Mouse (Mus musculus) hindbrain, embryonic 10.5 days (tissue): ENCODE results near the gene Mdh1. TPM values are rescaled to one million over a fixed set of nuclear protein-coding genes. Genes with fewer than 3 reads are reported as not detected.

Experiments used
- DNase-seq: peaks from one replicate; pipeline ENCODE4 v3.0.0-alpha.2; 2017; ENCODE audit warnings: low spot score
- H3K27ac ChIP-seq: fragments of 300-500 bp; sonication (generic); 2 replicates; pipeline ENCODE4 v1.5.1; 2016; ENCODE audit warnings: mild to moderate bottlenecking, moderate library complexity
- H3K27me3 ChIP-seq: fragments of 300-500 bp; sonication (generic); 2 replicates; pipeline ENCODE4 v1.6.1; 2016; ENCODE audit warnings: mild to moderate bottlenecking; ENCODE audit not compliant: poor library complexity, insufficient read depth, severe bottlenecking
- H3K36me3 ChIP-seq: fragments of 300-500 bp; sonication (generic); 2 replicates; pipeline ENCODE4 v1.6.1; 2016; ENCODE audit warnings: mild to moderate bottlenecking, moderate library complexity
- H3K4me1 ChIP-seq: fragments of 300-500 bp; sonication (generic); replicated peaks from 2 replicates; pipeline ENCODE4 v1.6.1; 2016; ENCODE audit warnings: mild to moderate bottlenecking
- H3K4me3 ChIP-seq: fragments of 300-500 bp; sonication (generic); 2 replicates; pipeline ENCODE4 v1.5.1; 2016; ENCODE audit warnings: mild to moderate bottlenecking, moderate library complexity
- H3K9me3 ChIP-seq: fragments of 300-500 bp; sonication (generic); 2 replicates; pipeline ENCODE4 v1.6.1; 2016; ENCODE audit warnings: mild to moderate bottlenecking, moderate library complexity
- WGBS: fragments of 180-500 bp; shearing (Covaris S2); methylation state at CpG from one replicate; pipeline ENCODE4 v1.1.7; 2016; 5-methylcytosine and 5-hydroxymethylcytosine counted together
- polyA plus RNA-seq: library from polyadenylated mRNA; unstranded; fragments of >200 nt; fragmentation: Nextera tagmentation; extraction: Ambion mirVana; gene quantifications from 2 replicates; pipeline ENCODE4 v1.2.1, GENCODE M21; 2016

Mdh1 gene
- 411 and 415 TPM in 2 replicates for polyA plus RNA-seq

GRCm38 (mm10) chr11:21571700-21572381 is at the start of gene Mdh1, which contains the start of gene Wdpcp:
Gene Mdh1, minus strand, starts transcription at chr11:21572367.
Gene Wdpcp, plus strand, starts transcription at chr11:21572235.
- H3K36me3 ChIP-seq: peaks cover 5% of the 10 kb centered on the region
- H3K27ac ChIP-seq: peak within 1 kb of the TSS; percentile 90
- H3K9me3 ChIP-seq: no peaks in the 10 kb centered on the region
- under 1% methylated on average over 42 of the region's 42 CpGs for WGBS
- peak; percentile 95 for DNase-seq
- H3K27me3 ChIP-seq: no peaks in the 10 kb centered on the region
- peak within 1 kb of the TSS; percentile 85 for H3K4me3 ChIP-seq
- peaks cover 27% of the 10 kb centered on the region for H3K4me1 ChIP-seq

DNA sequence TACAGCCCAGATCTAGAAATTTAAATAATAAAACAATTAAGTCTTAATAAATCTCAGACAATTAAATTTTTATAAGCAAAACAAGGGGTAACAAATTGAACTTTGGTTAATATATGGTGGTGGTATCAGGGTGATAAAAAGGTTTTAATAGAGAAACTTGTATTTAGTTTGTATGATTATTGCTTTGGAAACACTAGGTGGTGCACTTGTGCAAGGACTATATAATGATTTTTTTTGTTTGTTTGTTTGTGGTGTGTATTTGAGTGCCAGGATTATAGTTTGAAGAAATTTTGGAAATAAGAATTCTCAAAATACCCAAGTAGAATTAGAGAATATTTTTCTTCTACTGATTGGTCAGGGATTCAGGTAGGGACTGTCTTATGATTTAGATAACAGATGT is 43.7 kb upstream of the Mdh1 start:
- Histone ChIP-seq H3K9me3 (no peaks in the 10 kb centered on the region), H3K27me3 (no peaks in the 10 kb centered on the region), H3K4me1 (no peaks in the 10 kb centered on the region), H3K36me3 (no peaks in the 10 kb centered on the region), H3K4me3 (no peak overlapping the region), H3K27ac (no peak overlapping the region)
- DNase-seq: no peak

DNA sequence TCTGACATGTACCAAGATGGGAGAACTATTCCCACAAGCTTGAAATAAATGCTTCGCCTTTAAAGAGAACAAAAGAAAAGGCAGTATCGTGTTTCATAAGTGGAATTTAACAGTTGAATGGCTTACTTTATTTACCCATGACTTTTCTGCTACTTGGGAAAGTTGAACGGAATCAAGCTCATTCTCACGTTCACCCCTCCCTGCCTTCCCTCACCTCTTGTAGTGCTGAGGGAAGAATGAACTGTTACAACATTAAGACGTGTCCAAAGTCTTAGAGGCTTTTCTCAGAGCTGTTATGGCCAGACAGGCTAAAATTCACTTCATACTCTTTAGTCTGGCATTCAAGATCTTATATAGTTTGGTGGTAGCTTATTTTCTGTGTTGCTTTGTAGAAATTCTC is 30.3 kb upstream of the Mdh1 start:
- no peak for DNase-seq
- no peaks in the 10 kb centered on the region for H3K36me3 ChIP-seq
- no peaks in the 10 kb centered on the region for H3K4me1 ChIP-seq
- H3K9me3 ChIP-seq: no peaks in the 10 kb centered on the region
- no peaks in the 10 kb centered on the region for H3K27me3 ChIP-seq
- 70% methylated on average over 5 of the region's 5 CpGs for WGBS
- no peak overlapping the region for H3K4me3 ChIP-seq
- H3K27ac ChIP-seq: no peak overlapping the region

GRCm38 (mm10) chr11:21583286-21583685 is 11.1 kb upstream of the Mdh1 start:
- H3K9me3 ChIP-seq: no peaks in the 10 kb centered on the region
- no peaks in the 10 kb centered on the region for H3K27me3 ChIP-seq
- no peak overlapping the region for H3K4me3 ChIP-seq
- no peak for DNase-seq
- 50% methylated on average over 1 of the region's 1 CpGs for WGBS
- no peaks in the 10 kb centered on the region for H3K36me3 ChIP-seq
- H3K4me1 ChIP-seq: no peaks in the 10 kb centered on the region
- no peak overlapping the region for H3K27ac ChIP-seq

- Histone ChIP-seq H3K27me3 (no peaks in the 10 kb centered on the region), H3K4me1 (no peaks in the 10 kb centered on the region), H3K9me3 (no peaks in the 10 kb centered on the region), H3K27ac (no peak overlapping the region), H3K36me3 (no peaks in the 10 kb centered on the region), H3K4me3 (no peak overlapping the region)
- DNase-seq: no peak
- 80% methylated on average over 7 of the region's 7 CpGs for WGBS
These were observed 9.3 kb upstream of the Mdh1 start for GRCm38 (mm10) chr11:21581472-21581871.

DNA sequence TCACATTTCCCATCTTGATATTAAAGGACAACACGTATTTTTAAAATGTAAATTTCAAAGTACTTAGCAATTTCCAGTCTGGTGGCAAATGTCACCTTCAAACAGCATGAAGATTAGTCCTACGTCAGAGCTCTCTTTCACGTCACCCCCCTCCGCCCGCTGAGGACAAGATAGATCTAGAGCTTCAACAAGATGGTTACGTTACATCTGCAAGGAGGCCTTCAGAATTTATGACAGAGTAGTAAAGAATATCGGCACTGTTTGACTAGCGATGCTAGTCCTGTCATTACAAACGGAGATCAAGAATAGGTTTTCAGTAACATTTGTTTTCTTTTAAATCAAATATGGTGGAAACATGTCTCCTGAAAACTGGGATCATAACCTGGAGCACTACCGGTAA is 1.2 kb downstream of the Mdh1 start:
- Histone ChIP-seq H3K36me3 (peaks cover 14% of the 10 kb centered on the region), H3K4me1 (peaks cover 27% of the 10 kb centered on the region), H3K9me3 (no peaks in the 10 kb centered on the region), H3K4me3 (peak overlapping the region; percentile 85), H3K27ac (peak overlapping the region; percentile 90), H3K27me3 (no peaks in the 10 kb centered on the region)
- DNase-seq: no peak
- 12% methylated on average over 10 of the region's 10 CpGs for WGBS

DNA sequence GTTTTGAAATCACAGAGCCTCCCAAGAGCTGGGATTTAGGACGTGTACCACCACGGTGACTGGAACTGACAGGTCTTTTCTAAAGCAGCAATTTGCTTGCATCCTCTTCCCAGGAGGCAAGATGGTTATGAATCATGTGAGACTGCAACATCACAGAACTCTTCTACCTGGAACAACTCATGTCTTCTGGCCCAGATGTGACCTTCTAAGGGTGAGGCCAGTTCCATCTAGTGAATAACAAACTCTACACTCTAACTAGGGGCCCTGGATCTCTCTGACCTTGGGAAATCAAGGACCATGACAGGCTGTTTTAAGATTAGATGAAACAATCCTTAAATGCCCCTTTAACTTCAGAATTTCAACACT is 2.1 kb downstream of the Mdh1 start:
- DNase-seq: no peak
- H3K27ac ChIP-seq: no peak overlapping the region
- no peaks in the 10 kb centered on the region for H3K27me3 ChIP-seq
- WGBS: 84% methylated on average over 2 of the region's 2 CpGs
- no peaks in the 10 kb centered on the region for H3K9me3 ChIP-seq
- peak overlapping the region; percentile 85; the same call in 1 of the 2 replicates for H3K4me3 ChIP-seq
- H3K36me3 ChIP-seq: peaks cover 23% of the 10 kb centered on the region
- peaks cover 27% of the 10 kb centered on the region for H3K4me1 ChIP-seq

- no peak overlapping the region for H3K4me3 ChIP-seq
- no peak for DNase-seq
- no peaks in the 10 kb centered on the region for H3K27me3 ChIP-seq
- H3K36me3 ChIP-seq: peaks cover 28% of the 10 kb centered on the region
- H3K27ac ChIP-seq: no peak overlapping the region
- H3K9me3 ChIP-seq: no peaks in the 10 kb centered on the region
- 85% methylated on average over 3 of the region's 3 CpGs for WGBS
- peaks cover 27% of the 10 kb centered on the region for H3K4me1 ChIP-seq
These were observed 2.6 kb downstream of the Mdh1 start for GRCm38 (mm10) chr11:21569456-21570108.

DNA sequence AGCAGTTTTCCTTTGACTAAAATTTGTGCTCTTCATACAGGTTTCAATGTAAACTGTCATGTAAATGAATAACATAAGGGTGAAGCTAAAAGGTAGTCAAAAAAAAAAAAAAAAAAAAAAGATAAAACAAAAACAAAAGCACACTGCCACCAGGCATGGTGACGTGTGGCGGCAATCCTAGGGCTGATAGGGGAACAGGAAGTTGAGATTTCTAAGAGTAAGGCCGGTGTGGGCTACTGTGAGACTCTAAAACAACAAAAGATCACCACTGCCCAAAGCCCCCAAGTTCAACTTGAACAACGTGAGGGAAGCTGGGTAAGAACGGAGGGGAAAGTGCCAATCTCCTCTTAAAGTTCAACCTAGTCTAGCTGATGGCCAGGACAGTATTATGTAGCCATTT is 3.2 kb downstream of the Mdh1 start:
- Histone ChIP-seq H3K4me1 (peaks cover 27% of the 10 kb centered on the region), H3K27me3 (no peaks in the 10 kb centered on the region), H3K36me3 (peaks cover 31% of the 10 kb centered on the region), H3K9me3 (no peaks in the 10 kb centered on the region), H3K27ac (no peak overlapping the region), H3K4me3 (no peak overlapping the region)
- no peak for DNase-seq
- 85% methylated on average over 5 of the region's 5 CpGs for WGBS

GRCm38 (mm10) chr11:21567733-21568132 is 4.4 kb downstream of the Mdh1 start:
- WGBS: 100% methylated on average over 1 of the region's 1 CpGs
- H3K27me3 ChIP-seq: no peaks in the 10 kb centered on the region
- H3K27ac ChIP-seq: no peak overlapping the region
- peaks cover 22% of the 10 kb centered on the region for H3K4me1 ChIP-seq
- H3K9me3 ChIP-seq: no peaks in the 10 kb centered on the region
- peaks cover 43% of the 10 kb centered on the region for H3K36me3 ChIP-seq
- no peak for DNase-seq
- H3K4me3 ChIP-seq: no peak overlapping the region

DNA sequence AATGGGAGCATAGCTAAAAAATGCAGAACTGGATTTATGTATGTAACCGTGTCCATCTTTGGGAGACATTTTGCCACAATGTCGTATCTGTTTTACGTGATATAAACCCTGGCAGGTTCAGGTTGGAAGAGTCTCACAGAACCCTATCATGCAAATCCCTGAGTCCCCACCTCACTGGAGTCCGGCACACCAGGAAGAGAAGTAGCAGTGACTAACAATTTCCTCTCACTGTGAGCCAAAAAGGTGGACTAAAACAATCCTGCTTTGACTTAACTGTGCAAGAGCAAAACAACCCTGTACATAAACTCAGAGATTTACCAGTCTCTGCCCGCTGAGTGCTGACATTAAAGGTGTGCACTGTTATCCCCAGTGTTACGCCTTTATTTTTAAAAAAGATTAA is 5.2 kb downstream of the Mdh1 start:
- Histone ChIP-seq H3K27ac (no peak overlapping the region), H3K4me1 (peaks cover 17% of the 10 kb centered on the region), H3K4me3 (no peak overlapping the region), H3K36me3 (peaks cover 49% of the 10 kb centered on the region), H3K9me3 (no peaks in the 10 kb centered on the region), H3K27me3 (no peaks in the 10 kb centered on the region)
- WGBS: 94% methylated on average over 6 of the region's 6 CpGs
- DNase-seq: no peak

GRCm38 (mm10) chr11:21564681-21565405 is 7.3 kb downstream of the Mdh1 start:
- 94% methylated on average over 9 of the region's 9 CpGs for WGBS
- Histone ChIP-seq H3K4me1 (peaks cover 6% of the 10 kb centered on the region), H3K36me3 (peaks cover 70% of the 10 kb centered on the region), H3K9me3 (no peaks in the 10 kb centered on the region), H3K27me3 (no peaks in the 10 kb centered on the region), H3K27ac (no peak overlapping the region), H3K4me3 (no peak overlapping the region)
- no peak for DNase-seq
